Mouse (Mus musculus) erythroblast, embryonic 14.5 days (primary cell): ENCODE measurements around the gene Rabep1.

Experiments
- GATA1 ChIP-seq: IDR thresholded peaks from 2 replicates; pipeline ENCODE4 v1.6.1; 2012; ENCODE audit warnings: low read length, inconsistent platforms, mixed read lengths
- TAL1 ChIP-seq: IDR thresholded peaks from 3 replicates; pipeline ENCODE4 v1.6.1; 2012; ENCODE audit warnings: low read length, inconsistent platforms, mixed read lengths

DNA sequence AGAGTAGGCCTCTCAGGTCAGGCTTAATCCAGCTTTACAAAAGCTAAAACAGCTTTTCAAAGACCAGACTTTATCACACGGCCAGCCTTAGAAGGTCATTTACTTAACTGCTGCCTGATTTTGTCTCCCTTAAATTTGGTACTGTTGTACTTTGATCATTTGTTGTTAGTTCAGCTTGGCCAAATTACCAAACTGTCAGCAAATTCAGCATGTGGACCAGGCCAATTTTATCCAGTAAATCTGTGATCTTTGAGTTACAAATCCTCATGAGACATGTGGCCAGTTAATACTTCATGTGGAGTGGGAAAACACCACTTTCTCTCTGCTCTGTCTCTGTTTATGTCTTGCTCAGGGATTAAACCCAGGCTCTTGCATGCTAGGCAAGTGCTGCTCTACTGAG is 128.0 kb downstream of the Rabep1 start:
- TF ChIP-seq GATA1 (no peak), TAL1 (no peak)
